Comparison of ENCODE assay signal across 18 mouse cellular contexts in genomic region chr7:45148534-45149098, GRCm38 (mm10). TPM values are rescaled to one million over a fixed set of nuclear protein-coding genes. Genes with fewer than 3 reads are reported as not detected.
A peak's percentile ranks its signal among the peaks of the same experiment; 100 is the strongest.
DNase-seq lines count a peak whose midpoint lies in the region; ATAC-seq and TF ChIP-seq lines count a peak whose summit lies in the region.
"Had no signal": no experiment of that assay in that cellular context is flagged by ENCODE, and none has a peak within 500 bp of the region (broad histone marks: within the 10 kb centered on the region; RNA-seq: fewer than 3 reads in every experiment).

No protein-coding gene starts in this region.

- TF ChIP-seq EP300 in liver, postnatal 0 days (IDR thresholded peaks at IDR 0.05; ENCODE audit: low read depth): no peak

- peaks cover 38% of the 10 kb centered on the region for H3K4me1 ChIP-seq in kidney, embryonic 16.5 days (ENCODE audit: insufficient read depth, low read length)
- H3K4me1 ChIP-seq in heart, embryonic 13.5 days: peaks cover 15% of the 10 kb centered on the region
- H3K4me1 ChIP-seq in liver, postnatal 0 days (ENCODE audit: insufficient read depth): peaks cover 18% of the 10 kb centered on the region

- H3K4me2 ChIP-seq in kidney, embryonic 16.5 days (replicated peaks; ENCODE audit: low read depth, low read length): no peak overlapping the region
- no peak overlapping the region for H3K4me2 ChIP-seq in heart, embryonic 13.5 days
- no peak overlapping the region for H3K4me2 ChIP-seq in liver, postnatal 0 days (ENCODE audit: low read depth, low read length)
- H3K4me2 ChIP-seq: forebrain, embryonic 15.5 days had no signal

- no peak overlapping the region for H3K4me3 ChIP-seq in kidney, embryonic 16.5 days (ENCODE audit: low read length)
- H3K4me3 ChIP-seq in heart, embryonic 13.5 days: no peak overlapping the region
- no peak overlapping the region for H3K4me3 ChIP-seq in liver, postnatal 0 days (ENCODE audit: low read depth, low read length)
- H3K4me3 ChIP-seq: forebrain, embryonic 15.5 days had no signal

- H3K36me3 ChIP-seq in kidney, embryonic 16.5 days (ENCODE audit: insufficient read depth, low read length): peaks cover 34% of the 10 kb centered on the region
- peaks cover 46% of the 10 kb centered on the region for H3K36me3 ChIP-seq in heart, embryonic 13.5 days
- peaks cover 29% of the 10 kb centered on the region for H3K36me3 ChIP-seq in liver, postnatal 0 days (replicated peaks; ENCODE audit: insufficient read depth, low read length)
- H3K36me3 ChIP-seq: forebrain, embryonic 15.5 days had no signal

- H3K9me3 ChIP-seq in kidney, embryonic 16.5 days (ENCODE audit: low read length): no peaks in the 10 kb centered on the region
- no peaks in the 10 kb centered on the region for H3K9me3 ChIP-seq in heart, embryonic 13.5 days
- H3K9me3 ChIP-seq in liver, postnatal 0 days (ENCODE audit: low read length): no peaks in the 10 kb centered on the region
- H3K9me3 ChIP-seq: forebrain, embryonic 15.5 days had no signal

- H3K9ac ChIP-seq in kidney, embryonic 16.5 days (replicated peaks; ENCODE audit: low read length): 0 out of 2 replicates have a peak overlapping the region, but pooled peaks have one; percentile 7
- H3K9ac ChIP-seq in heart, embryonic 13.5 days: no peak overlapping the region
- H3K9ac ChIP-seq in liver, postnatal 0 days (replicated peaks): no peak overlapping the region
- H3K9ac ChIP-seq: forebrain, embryonic 15.5 days had no signal

- no peak for TF ChIP-seq CTCF in liver, postnatal 0 days (IDR thresholded peaks at IDR 0.05; ENCODE audit: low read depth)

- peak; percentile 22 for DNase-seq in adrenal gland, postnatal 14 days
- DNase-seq in adrenal gland, postnatal 25 days: no peak
- DNase-seq in kidney, postnatal 36 days: no peak
- DNase-seq in liver, postnatal 0 days: no peak
- no peak for DNase-seq in neural tube, embryonic 10.5 days (ENCODE audit: extremely low spot score, low spot score)
- DNase-seq: cerebellum, adult 8-10 months; layer of hippocampus, adult 9-11 months; right cerebral cortex, postnatal 14 days; thymus, postnatal 25 days had no signal

- no peaks in the 10 kb centered on the region for H3K27me3 ChIP-seq in kidney, embryonic 16.5 days (ENCODE audit: insufficient read depth, low read length)
- H3K27me3 ChIP-seq in heart, embryonic 13.5 days (replicated peaks): no peaks in the 10 kb centered on the region
- H3K27me3 ChIP-seq in liver, postnatal 0 days (ENCODE audit: insufficient read depth, low read length): no peaks in the 10 kb centered on the region
- H3K27me3 ChIP-seq: CH12.LX; forebrain, embryonic 15.5 days had no signal

- 66% methylated on average over 4 of the region's 4 CpGs for WGBS in kidney, embryonic 16.5 days
- WGBS in heart, embryonic 13.5 days: 40% methylated on average over 4 of the region's 4 CpGs
- WGBS in liver, postnatal 0 days (ENCODE audit: insufficient replicate concordance): 58% methylated on average over 4 of the region's 4 CpGs

- peak overlapping the region; percentile 77 for H3K27ac ChIP-seq in kidney, embryonic 16.5 days (ENCODE audit: low read length)
- H3K27ac ChIP-seq in heart, embryonic 13.5 days (replicated peaks): peak overlapping the region; percentile 26; the same call in 1 of the 2 replicates
- H3K27ac ChIP-seq in liver, postnatal 0 days (ENCODE audit: low read depth): peak overlapping the region; percentile 67
- H3K27ac ChIP-seq: forebrain, embryonic 15.5 days had no signal

- no peak for ATAC-seq in kidney, embryonic 16.5 days (ENCODE audit: low FRiP score, low TSS enrichment)
- ATAC-seq in heart, embryonic 13.5 days (ENCODE audit: extremely low read depth, insufficient number of reproducible peaks, low FRiP score, low TSS enrichment): no peak
- ATAC-seq in liver, postnatal 0 days: no peak
- no peak for ATAC-seq in activated CD4-positive, CD25-positive, alpha-beta regulatory T cell, adult 4 months
- ATAC-seq: forebrain, embryonic 15.5 days had no signal

RNA-seq across cellular contexts. Expression of gene Pih1d1, which starts 5.5 kb away (rescaled TPM):
- 55.6 and 58.5 TPM in 2 replicates for total RNA-seq in adrenal gland, postnatal 14 days (2021)
- total RNA-seq in adrenal gland, postnatal 25 days (2021): 61.7 and 74.3 TPM in 2 replicates
- 109 and 112 TPM in 2 replicates for polyA plus RNA-seq in kidney, embryonic 16.5 days (2015; fragmentation: Nextera tagmentation; extraction: Ambion mirVana)
- 82.2 and 89.3 TPM in 2 replicates for polyA plus RNA-seq in heart, embryonic 13.5 days (2015; fragmentation: Nextera tagmentation; extraction: Ambion mirVana)
- polyA plus RNA-seq in liver, postnatal 0 days (2015; fragmentation: Nextera tagmentation; extraction: Ambion mirVana): 37.6 and 37.8 TPM in 2 replicates
- polyA plus RNA-seq in activated CD4-positive, CD25-positive, alpha-beta regulatory T cell, adult 4 months (2017; shearing (Covaris generic)): 10 to 100 TPM; 44.4 to 53.0 TPM

RNA-seq across cellular contexts. Expression of gene Aldh16a1, which starts 5.8 kb away (rescaled TPM):
- 59.8 and 59.9 TPM in 2 replicates for total RNA-seq in adrenal gland, postnatal 14 days (2021)
- 79.2 and 106 TPM in 2 replicates for total RNA-seq in adrenal gland, postnatal 25 days (2021)
- 81.2 and 88.6 TPM in 2 replicates for polyA plus RNA-seq in kidney, embryonic 16.5 days (2015; fragmentation: Nextera tagmentation; extraction: Ambion mirVana)
- 31.8 and 33.4 TPM in 2 replicates for polyA plus RNA-seq in heart, embryonic 13.5 days (2015; fragmentation: Nextera tagmentation; extraction: Ambion mirVana)
- 26.8 and 29.6 TPM in 2 replicates for polyA plus RNA-seq in liver, postnatal 0 days (2015; fragmentation: Nextera tagmentation; extraction: Ambion mirVana)
- 10 to 100 TPM; 21.4 to 27.4 TPM for polyA plus RNA-seq in activated CD4-positive, CD25-positive, alpha-beta regulatory T cell, adult 4 months (2017; shearing (Covaris generic))

RNA-seq across cellular contexts. Expression of gene Flt3l, which starts 12.4 kb away (rescaled TPM):
- total RNA-seq in adrenal gland, postnatal 14 days (2021): 13.3 and 25.0 TPM in 2 replicates
- 29.1 and 32.1 TPM in 2 replicates for total RNA-seq in adrenal gland, postnatal 25 days (2021)
- polyA plus RNA-seq in kidney, embryonic 16.5 days (2015; fragmentation: Nextera tagmentation; extraction: Ambion mirVana): 0.95 and 1.9 TPM in 2 replicates
- polyA plus RNA-seq in heart, embryonic 13.5 days (2015; fragmentation: Nextera tagmentation; extraction: Ambion mirVana): 0.88 and 1.0 TPM in 2 replicates
- polyA plus RNA-seq in liver, postnatal 0 days (2015; fragmentation: Nextera tagmentation; extraction: Ambion mirVana): 2.0 and 2.3 TPM in 2 replicates
- polyA plus RNA-seq in activated CD4-positive, CD25-positive, alpha-beta regulatory T cell, adult 4 months (2017; shearing (Covaris generic)): 100 to 1,000 TPM; 118 to 125 TPM

RNA-seq across cellular contexts. Expression of gene Gm45713, which starts 12.6 kb away (rescaled TPM):
- total RNA-seq in adrenal gland, postnatal 14 days (2021): not detected in 2 replicates
- not detected in 2 replicates for total RNA-seq in adrenal gland, postnatal 25 days (2021)
- 0.18 TPM in 1 of 2 replicates, not detected in the other for polyA plus RNA-seq in kidney, embryonic 16.5 days (2015; fragmentation: Nextera tagmentation; extraction: Ambion mirVana)
- 0.17 TPM in 1 of 2 replicates, not detected in the other for polyA plus RNA-seq in heart, embryonic 13.5 days (2015; fragmentation: Nextera tagmentation; extraction: Ambion mirVana)
- polyA plus RNA-seq in liver, postnatal 0 days (2015; fragmentation: Nextera tagmentation; extraction: Ambion mirVana): 0.27 and 0.70 TPM in 2 replicates
- polyA plus RNA-seq in activated CD4-positive, CD25-positive, alpha-beta regulatory T cell, adult 4 months (2017; shearing (Covaris generic)): not detected
- total RNA-seq: left cerebral cortex, postnatal 25 days; megakaryocyte, adult 5-6 weeks had no signal
- polyA plus RNA-seq: forebrain, embryonic 15.5 days; liver, embryonic 16.5 days had no signal

RNA-seq across cellular contexts. Expression of gene Slc17a7, which starts 15.1 kb away (rescaled TPM):
- total RNA-seq in adrenal gland, postnatal 14 days (2021): 0.22 and 0.79 TPM in 2 replicates
- total RNA-seq in adrenal gland, postnatal 25 days (2021): 0.15 and 0.33 TPM in 2 replicates
- polyA plus RNA-seq in kidney, embryonic 16.5 days (2015; fragmentation: Nextera tagmentation; extraction: Ambion mirVana): 0.19 and 0.42 TPM in 2 replicates
- 2.9 and 3.6 TPM in 2 replicates for polyA plus RNA-seq in heart, embryonic 13.5 days (2015; fragmentation: Nextera tagmentation; extraction: Ambion mirVana)
- polyA plus RNA-seq in liver, postnatal 0 days (2015; fragmentation: Nextera tagmentation; extraction: Ambion mirVana): not detected in 2 replicates
- not detected for polyA plus RNA-seq in activated CD4-positive, CD25-positive, alpha-beta regulatory T cell, adult 4 months (2017; shearing (Covaris generic))
- total RNA-seq: CH12.LX; hematopoietic stem cell, adult 5-6 weeks; megakaryocyte, adult 5-6 weeks had no signal
- polyA plus RNA-seq: liver, embryonic 16.5 days had no signal

Comparison
In these comparisons a context has a peak if more than half of its experiments do, and no peak if none do; other contexts are left out.
1. H3K27ac ChIP-seq: peak in every context shown above with its lines; median percentile 77 in kidney, embryonic 16.5 days; 67 in liver, postnatal 0 days; 26 in heart, embryonic 13.5 days.
2. RNA of gene Flt3l, which starts 12.4 kb away (polyA plus RNA-seq): 118 to 125 TPM in activated CD4-positive, CD25-positive, alpha-beta regulatory T cell, adult 4 months; 2.0 to 2.3 TPM in liver, postnatal 0 days, 0.95 to 1.9 TPM in kidney, embryonic 16.5 days and 0.88 to 1.0 TPM in heart, embryonic 13.5 days; every median in the first group is over 10 times any median in the second.